Mouse (Mus musculus) kidney, postnatal 14 days (tissue): Measurements from ENCODE around the gene Arhgap33.
"Not testable (repeated sequence)": the region's sequence is repeated elsewhere in the genome, so short reads cannot be mapped to it uniquely, and the experiment has no call there.

Experiments
- DNase-seq: peaks from one replicate; pipeline ENCODE4 v3.0.0; 2022; ENCODE audit warnings: mixed read lengths

Gene Arhgap33

DNA sequence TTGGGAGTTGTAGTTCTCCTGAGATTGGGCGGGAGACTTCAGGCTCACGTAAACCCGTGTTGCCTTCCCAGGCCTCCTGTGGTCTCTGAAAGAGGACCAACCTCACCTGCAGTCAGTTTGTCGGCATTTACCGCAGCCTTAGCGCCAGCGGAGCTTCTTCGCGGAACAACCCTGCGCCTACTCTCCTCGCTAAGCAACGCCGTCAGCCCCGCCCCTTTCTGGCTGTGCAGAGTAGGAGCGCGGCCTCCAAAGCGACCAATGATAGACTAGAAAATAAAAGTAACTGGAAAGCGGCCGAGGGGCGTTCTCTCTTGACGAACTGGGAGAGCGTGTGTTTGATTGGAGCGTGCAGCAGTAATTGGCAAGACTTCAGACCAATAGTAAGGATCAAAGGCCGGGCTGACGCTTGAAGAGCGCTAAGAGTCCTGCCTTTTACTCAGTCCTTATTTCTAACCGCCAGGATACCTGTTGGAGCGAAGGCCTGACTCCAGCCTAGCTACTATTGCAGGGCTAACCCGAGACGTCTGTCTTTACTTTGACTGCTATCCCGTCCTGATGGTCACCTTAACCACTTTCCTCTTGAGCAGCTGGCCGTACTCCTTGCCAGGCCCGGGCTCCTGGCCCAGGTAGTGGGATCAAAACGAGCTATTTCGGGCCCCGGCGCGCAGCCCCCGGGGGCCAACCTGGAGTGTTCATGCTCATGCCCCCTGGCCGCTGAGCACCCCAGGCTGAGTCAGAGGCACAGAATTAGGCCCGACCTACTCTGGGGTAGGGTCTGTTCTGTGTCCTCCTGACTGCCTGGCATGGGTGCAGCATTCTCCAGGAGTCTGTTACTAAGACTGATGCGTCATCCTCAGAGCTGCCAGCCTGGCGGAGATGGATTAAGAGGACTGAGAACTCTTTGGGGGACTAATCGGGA, 17.5 kb upstream of the Arhgap33 start, which contains the start of the genes Hspb6 and Proser3:
Hspb6 (plus strand) TSS at position 77 of the 919 bp plus-strand sequence.
Proser3 (minus strand) TSS at position 198 of the 919 bp plus-strand sequence.
- peak; percentile 98 for DNase-seq

DNA sequence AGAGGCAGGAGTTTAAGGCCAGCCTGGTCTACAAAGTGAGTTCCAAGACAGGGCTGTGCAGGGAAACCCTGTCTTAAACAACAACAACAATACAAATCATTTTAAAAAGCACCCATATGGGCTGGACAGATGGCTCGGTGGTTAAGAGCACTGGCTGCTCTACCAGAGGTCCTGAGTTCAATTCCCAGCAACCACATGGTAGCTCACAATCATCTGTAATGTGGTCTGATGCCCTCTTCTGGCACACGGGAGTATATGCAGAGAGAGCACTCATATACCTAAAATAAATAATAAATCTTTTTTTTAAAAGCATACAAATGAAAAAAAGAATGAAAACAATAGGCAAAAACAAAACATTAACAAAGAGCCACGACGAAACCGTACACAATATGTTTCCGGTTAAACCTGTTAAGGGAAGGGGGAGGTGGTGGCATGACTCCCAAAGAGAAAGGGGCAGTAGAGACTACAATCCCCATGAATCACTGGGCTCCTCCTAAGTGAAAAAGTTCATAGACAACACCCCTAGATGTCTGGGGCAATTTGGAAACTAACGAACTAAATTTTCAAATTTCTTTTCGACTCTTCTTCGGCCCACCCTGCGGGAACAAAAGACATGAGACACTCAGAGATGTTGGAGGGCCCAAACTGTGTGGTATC, 16.7 kb upstream of the Arhgap33 start:
- no peak for DNase-seq

DNA sequence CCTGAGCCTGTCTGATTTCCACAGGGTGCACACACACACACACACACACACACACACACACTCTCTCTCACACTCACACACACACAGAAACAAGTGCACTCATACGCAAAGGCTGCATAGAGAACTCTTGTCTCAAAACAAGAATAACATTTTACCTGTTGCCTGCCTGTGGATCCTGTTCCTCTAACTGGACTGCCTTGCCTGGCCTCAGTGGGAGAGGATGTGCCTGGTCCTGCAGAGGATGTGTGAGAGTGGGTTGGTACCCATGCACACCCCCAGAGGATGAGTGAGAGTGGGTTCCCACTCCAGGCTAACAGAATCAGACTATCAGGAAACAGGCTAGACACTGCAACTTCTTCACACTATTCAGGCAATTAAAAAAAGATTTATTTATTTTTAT, 15.7 kb upstream of the Arhgap33 start:
- no peak for DNase-seq

DNA sequence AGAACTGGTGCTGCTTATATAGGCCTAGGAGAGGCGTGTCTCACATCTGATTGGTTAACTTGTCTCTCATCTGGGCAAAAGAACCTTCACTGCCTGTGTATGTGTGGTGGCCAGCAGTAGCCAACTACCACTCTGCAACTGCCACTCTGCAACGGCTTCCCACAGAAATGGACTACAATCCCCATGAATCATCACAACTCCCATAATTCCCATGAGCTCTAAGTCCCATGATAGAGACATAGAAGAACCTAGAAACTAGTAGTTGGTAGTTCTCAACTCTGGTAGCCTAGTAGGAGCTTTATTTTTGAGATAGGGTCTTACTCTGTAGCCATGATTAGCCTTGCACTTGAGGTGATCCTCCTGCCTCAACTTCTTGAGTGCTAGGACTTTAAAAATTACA, 15.0 kb upstream of the Arhgap33 start:
- DNase-seq, result no peak

DNA sequence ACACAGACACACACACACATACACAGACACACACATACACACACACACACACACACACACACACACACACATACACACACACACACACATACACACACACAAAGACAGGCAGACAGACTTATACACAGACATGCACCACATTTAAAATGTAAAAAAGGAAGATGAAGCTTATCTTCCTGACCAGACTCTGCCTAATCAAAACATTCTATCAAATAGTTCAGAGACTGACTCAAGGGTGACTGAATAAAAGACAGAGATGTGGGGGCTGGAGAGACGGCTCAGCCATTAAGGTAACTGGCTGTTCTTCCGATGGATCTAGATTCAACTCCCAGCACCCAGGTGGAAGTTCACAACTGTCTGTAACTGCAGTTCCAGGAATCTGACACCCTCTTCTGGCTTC, 9.5 kb upstream of the Arhgap33 start:
- DNase-seq, result no peak

DNA sequence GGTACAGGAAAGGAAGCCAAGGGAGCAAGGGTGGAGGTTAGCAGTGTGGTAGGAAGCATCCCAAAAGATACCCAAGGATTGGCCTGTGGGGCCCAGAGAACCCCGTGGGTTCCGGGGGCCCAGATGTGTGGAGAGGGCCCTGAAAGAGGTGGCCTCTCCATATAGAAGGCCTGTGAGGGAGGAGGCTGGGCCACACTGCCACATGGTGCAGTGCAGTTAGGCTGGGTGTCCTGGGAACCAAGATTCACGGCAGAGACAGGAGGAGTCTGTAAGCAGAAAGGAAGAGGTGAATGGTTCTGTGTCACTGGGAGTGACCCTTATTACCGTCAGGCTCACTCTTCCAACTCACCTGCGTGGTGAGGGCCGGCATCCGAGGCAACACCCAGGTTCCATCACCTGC, 5.7 kb upstream of the Arhgap33 start:
- no peak for DNase-seq

DNA sequence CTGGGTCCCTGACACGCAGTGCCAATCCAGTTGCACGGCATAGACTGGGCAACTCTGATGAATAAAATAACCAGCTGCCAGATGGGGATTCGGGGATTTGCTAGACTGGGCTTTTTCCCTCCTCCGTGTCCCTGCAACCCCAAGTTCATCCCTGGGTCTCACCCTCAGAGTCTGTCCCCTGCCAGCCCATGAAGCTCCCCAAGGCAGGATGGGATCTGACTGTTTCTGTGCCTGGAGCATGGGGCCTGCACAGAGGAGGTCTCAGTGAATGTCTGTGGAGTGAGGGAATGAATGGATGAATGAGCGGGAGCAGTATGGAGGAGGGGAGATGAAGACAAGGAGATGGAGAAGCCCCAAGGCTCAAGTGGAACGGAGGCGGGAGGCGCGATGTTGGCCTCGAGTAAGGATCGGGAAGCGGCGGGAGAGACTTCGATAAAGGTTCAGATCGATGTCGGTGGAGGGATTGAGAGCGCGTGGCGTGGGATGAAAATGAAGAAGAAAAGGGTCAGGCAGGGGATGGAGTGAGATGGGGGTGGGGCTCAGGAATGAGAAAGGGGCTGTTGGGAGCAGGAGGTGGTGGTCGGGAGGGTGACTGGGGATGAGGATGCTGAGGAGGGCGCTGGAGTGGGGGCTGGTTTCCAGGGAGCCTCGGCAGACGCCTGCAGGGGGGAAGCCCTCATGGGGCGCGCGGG, 773 bp downstream of the Arhgap33 start:
- no peak for DNase-seq

DNA sequence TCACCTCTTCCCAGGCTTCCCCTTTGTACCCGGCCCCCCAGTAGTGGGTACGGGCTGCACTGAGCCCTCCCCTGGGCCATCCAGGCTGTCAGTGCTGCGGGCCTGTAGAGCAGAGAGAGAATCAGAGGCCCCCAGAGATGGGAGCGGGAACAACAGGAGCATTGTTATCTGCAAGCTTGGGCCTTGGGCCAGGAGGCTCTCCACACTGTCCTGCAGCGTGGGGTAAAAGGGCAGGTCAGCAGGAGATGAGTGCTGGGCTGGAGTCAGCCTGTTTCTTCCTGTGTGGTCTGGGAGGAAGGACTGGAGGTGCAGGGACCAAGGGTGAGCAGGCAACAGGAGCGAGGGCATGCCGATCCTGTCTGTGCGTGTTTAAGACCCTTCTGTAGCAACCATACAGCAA, 1.9 kb downstream of the Arhgap33 start:
- DNase-seq, result peak; percentile 80

DNA sequence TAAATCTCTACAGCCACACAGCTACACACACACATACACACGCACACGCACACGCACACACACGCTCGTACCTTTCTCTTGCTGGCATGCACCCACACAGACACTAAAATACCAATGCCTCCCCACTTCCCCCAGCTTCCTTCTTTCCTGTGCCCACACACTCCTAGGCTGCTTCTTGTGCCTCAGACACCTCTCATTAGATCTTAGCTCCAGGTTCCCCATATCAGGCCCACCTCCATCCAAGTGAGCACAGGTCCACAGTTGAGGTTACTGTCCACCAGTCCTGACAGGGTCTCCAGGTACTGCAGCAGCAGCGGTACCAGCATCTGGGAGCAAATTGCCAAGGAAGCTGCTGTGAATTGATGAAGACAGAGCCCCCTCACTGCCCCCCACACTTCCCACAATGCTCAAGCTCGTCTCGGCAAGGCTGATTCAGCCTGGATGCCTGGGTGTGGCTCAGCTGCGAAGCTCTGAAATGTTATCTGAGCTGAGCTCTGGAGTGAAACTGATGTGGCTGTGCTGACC, 3.5 kb downstream of the Arhgap33 start:
- DNase-seq, result no peak

DNA sequence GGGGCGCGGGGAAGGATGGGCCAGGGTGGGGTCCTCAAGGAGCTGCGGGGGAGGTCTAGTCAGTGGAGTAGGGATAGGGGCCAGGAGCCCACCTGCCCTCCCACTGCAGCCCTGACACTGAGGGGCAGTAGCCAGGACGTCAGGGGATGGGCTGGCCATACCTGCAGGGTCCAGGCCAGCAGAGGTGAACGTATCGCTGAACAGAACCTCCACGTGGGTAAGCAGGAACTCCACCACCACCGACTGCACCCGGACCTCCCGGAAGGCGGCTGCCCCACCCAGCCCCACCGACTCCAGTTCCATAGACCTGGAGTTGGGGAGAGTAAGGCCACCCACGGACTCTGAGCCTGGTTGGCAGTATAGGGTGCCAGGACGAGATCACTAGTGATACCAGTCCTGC, 7.9 kb downstream of the Arhgap33 start:
- DNase-seq, result no peak

DNA sequence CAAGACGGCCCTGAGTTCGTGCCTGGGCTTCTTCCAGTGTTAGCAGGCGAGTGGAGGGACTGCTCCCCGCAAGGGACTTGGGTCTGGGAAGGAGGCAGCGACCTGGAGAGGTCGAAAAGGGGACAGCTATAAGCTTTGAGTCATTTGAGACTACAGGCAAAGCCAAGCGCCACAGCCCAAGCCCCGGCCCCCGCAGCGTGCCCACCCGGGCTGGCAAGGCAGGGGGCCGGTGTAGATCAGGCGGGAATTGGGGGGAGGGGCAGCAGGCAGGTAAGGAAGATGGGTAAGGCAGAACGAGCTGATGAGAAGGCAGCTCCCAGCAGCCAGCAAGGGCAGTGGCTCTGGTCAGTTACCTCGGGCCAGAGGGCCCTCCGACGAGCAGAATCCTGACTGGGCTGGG, 8.5 kb downstream of the Arhgap33 start:
- no peak for DNase-seq

DNA sequence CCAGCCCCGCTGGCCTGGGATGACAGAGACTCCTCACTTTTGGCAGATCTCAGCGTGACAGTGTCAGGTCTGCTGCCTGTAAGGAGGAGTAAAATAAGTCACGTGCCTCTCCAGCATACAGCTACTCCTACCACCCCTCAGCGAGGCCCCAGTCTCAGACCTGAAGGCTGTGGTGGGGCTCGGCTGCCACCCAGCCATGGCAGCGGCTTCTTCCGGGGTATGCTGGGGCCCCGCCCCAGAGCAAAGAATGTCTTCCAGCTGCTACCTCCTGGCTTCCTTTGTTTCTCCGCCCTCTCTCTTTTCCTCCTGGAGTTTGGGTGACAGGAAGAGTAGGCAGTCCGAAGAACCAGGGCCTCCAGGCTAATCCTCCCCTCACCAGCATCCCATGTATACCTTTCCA, 8.9 kb downstream of the Arhgap33 start:
- DNase-seq, result no peak

DNA sequence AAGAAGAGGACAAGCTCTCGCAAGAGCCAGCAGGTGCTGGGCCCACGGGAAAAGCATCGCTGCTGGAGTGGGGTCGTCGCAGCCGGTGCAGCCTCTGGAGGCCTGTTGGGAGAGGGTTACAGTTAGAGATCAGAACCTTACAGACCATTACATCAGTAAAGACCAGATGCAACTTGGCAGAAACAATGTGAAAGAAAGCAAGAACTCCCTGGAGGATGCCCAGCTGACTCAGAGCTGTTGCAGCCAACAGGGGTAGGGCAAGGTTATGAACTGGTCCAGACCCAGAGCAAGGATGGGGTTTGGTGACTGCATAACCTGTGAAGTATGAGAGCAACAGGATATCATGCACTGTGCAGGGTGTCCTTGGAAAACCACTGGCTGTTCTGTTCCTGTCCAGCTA, 10.4 kb downstream of the Arhgap33 start:
- no peak for DNase-seq

DNA sequence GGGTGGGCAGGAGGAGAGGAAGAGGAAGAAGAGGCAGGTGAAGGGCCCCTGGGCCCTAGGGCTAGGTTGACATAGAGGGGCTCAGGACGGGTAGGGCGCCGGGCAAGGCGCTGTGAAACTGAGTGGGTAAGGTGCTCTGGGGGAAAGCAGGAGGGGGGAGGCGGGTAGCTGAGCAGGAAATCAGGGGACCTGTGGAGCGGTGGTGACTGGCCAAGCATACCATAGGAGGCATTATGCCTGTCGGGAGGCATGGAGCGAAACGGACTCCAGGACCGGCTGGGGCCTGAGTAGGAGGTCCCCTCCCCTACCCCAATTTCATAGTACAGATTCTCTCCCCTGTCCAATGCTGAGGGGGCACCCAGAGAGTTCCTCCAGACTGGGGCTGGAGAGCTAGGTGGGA, 12.0 kb downstream of the Arhgap33 start:
- no peak for DNase-seq

DNA sequence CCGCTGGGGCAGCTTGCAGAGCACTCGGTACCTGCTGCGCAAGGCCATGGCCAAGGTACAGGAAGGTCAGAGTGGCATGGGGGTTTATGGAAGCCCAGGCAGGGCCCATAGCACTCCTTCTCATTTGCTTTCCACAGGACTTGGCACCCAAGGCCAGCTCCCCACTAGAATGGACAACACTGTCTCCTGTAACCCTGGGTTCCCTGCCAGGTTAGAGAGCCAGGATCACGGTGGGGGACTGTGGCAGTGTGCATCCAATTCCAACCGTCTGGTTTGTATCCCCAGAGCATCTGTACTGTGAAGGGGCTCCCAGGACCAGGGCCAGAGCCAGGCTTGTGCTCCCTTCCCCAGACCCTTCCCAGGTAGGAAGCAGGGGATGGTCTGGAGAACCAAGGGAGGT, 14.0 kb downstream of the Arhgap33 start:
- no peak for DNase-seq

DNA sequence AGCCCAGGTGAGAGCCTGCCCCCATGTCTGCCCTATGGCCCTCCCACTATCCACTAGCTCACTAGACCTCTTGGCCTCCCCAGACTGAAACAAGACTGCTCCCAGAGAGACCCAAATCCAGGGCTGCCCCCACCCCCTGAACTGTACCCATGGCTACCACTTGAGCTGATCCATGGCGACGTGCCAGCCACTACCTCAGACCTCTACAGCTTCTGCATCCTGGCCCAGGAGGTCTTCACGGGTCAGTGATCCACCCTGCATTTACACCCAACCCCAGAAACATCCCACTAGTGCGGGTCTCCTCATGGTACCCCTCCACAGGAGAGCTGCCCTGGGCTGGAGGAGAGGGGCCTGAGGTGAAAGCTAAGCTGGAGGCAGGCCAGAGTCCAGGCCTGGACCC, 14.5 kb downstream of the Arhgap33 start:
- DNase-seq, result peak; percentile 44

DNA sequence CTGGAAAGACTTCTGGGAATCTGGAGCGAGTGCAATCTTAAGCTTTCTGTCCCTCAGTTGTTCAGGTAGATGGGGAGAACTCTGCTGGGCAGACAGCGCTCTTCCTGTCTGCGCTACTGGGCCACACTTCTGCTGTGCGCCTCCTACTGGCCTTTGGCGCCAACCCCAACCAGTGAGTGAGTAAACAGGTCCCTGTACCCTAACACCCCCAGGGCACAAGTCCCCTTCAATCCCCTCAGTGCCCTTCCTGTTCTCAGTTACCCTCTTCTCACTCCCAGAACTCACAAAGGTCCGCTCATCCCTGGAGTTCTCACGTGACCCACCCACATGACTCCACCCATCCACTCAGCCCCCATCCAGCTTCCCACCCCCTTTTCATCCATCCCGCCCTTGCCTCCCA, 16.5 kb downstream of the Arhgap33 start:
- no peak for DNase-seq

DNA sequence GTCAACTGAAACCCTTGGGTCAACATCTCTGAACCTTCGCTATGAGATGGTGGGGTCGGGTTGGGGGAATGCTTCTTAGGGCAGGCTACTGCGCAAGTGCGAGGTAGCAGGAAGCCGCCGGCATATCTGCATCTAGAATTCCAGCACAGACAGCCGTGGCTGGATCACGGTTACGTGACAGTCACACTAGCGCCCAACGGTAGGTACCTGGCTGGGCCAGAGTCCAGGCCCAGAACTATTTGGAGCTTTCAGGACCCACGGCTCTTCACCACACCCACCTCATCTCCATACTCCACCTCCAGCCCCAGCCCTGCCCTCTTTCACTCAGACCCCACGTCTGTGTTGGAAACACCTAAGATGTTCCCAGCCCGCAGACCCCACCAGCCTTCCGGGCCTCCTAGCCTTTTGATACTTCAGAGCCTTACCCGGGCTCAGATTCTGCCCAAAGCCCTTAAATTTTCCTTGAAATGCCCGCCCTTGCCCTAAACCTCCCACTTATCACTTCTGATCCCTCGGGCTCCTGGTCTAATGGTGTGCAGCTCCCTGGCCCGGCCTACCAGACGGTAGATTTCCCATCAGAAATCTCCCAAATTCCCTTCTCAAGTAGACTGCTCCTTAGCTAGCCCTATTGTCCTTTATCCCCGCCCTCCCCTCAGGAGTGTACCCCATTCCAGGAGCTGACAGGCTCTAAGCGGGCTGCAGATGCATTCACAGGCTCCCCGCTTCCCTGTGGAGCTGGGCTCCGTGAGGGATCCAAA, 19.7 kb downstream of the Arhgap33 start:
- DNase-seq, result peak; percentile 31

DNA sequence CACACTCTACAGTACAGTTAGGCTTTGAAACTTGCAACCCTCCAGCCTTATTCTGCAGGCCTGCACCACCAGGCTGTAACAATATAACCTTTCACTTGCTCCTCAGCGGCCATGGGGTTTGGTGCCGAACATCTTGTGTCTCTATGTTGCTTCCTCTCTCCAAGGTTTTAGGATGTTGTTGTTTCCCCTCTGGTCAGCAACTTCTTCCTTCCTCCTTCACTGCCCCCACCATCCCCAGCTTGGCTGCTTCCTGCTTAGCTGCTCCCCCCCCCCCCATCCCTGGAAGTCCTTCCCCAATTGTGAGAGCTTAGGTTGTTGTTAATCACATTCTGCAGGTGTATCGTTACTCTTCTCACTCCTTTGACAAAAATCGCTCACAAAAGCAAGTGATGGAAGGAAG, 26.8 kb downstream of the Arhgap33 start:
- DNase-seq, result no peak

DNA sequence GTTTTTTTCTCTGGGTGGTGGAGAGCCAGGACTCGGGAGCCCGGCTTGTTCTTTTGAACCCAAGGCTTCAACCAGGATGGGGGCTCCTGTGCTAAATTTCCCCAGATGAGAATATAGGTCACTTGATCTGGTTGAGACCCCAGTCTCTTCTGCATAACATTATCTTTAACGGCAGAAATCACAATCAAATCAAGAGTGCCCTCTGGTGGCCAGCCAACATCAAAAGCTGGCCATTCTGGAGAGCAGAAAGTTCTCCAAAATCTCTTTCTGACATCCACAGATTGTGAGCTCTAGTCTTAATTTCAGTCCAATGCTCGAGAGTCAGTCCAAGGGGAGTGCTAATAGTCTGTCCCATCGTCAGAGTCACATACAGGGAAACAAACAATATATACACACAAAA, 33.7 kb downstream of the Arhgap33 start:
- not testable (repeated sequence) for DNase-seq

DNA sequence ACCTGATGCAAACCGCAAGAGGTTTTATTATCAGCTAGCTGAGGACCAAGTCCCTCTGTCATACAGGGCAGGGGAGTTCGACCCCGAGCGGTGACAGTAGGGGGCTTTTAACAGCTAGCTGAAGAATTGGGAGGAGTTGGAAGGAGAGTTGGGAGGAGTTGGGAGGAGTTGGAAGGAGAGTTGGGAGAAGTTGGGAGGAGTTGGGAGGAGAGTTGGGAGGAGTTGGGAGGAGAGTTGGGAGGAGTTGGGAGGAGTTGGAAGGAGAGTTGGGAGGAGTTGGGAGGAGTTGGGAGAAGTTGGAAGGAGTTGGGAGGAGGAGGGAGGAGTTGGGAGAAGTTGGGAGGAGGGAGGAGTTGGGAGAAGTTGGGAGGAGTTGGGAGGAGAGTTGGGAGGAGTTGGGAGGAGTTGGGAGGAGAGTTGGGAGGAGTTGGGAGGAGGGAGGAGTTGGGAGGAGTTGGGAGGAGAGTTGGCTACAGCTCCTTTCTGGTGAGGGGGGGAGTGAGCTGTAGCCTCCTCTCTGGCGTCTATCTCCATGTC, 39.3 kb downstream of the Arhgap33 start:
- peak; percentile 53 for DNase-seq

DNA sequence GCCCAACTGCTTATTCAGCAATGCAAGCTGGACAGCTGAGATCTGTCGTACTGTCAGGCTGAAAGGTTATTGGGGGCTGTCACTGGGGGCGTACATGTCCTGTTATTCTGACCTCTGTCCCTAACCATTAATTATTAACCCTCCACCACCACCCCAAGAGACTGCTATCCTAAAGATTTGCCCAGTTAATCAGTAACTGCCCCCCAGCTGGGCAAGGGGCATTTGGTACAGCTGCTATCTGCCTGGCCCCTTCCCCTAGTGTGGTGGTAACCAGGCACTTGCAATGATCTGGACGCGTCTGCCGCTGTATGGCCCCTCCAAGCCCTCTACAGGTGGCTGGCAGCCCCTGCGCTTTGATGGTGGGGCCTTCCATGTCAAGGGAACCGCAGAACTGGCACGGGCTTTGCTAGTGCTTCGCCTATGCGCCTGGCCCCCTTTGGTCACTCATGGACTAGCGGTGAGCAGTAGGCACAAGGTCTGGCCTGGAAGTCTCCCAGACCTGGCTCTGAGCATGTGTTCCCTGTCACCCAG, 41.4 kb downstream of the Arhgap33 start, which contains the start of gene Prodh2:
Prodh2 (plus strand) TSS at position 222 of the 531 bp plus-strand sequence.
- peak; percentile 81 for DNase-seq
